Mouse (Mus musculus) c-Kit-positive CD71-negative TER-119-negative erythroid progenitor cells, embryonic 14.5 days (primary cell): ENCODE measurements around the gene Rab4b.

Experiments used
- DNase-seq: peaks from one replicate; pipeline ENCODE4 v3.0.0-alpha.2; 2013; ENCODE audit warnings: low read depth

The Rab4b gene

GRCm38 (mm10) chr7:27184964-27185363, 6.3 kb upstream of the Rab4b start:
- peak; percentile 46 for DNase-seq

GRCm38 (mm10) chr7:27182498-27182897, 3.8 kb upstream of the Rab4b start:
- DNase-seq = no peak

DNA sequence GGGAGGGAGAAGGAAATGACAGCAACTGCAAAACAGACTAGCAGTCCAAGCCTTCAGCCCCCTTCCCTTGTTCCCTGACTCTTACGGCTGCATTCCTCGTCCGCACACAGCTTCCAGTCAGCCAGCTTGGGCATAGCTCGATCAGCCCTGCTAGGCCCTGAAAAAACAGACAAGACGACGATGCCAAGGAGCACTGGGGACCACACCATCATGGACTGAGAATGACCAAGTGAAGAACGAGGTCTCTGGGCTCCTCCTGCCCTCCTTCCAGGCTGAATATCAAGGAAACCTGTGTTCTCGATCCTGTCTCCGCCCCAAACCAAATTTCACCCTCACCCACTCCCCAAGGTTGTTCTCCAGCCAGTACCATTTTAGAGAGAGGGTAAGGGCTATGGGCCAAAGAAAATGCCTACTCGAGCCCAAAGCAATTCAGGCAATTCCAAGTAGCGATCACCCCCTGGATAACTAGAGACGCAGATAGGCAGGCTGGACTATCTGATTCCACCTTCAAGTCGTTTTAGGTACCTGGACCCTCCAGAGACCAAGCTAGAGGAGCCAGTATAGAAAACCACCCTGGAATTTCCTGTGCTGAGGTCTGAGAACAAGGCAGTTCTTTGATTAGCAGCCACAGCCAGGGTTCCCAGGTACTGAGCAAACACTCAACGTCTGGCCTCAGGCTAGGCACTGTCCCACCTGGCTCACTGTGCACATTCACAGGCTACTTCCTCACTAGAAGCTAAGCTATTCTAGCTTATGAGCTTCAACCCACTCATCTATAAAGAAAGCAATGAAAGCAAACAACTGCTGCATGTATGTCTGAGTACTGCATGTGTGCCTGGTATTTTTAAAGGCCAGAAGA, 2.4 kb upstream of the Rab4b start, which contains the start of the genes Gm21983 and Mia:
TSS of gene Gm21983 (minus strand) at position 250 of the 859 bp plus-strand sequence.
TSS of gene Mia (minus strand) at position 321 of the 859 bp plus-strand sequence.
- DNase-seq = no peak

- no peak for DNase-seq
Measured at GRCm38 (mm10) chr7:27180036-27180435, 1.3 kb upstream of the Rab4b start.

GRCm38 (mm10) chr7:27179217-27179918, 672 bp upstream of the Rab4b start:
- no peak for DNase-seq

GRCm38 (mm10) chr7:27177942-27178323, 763 bp downstream of the Rab4b start:
- no peak for DNase-seq

- no peak for DNase-seq
Measured at GRCm38 (mm10) chr7:27174896-27175295, 3.8 kb downstream of the Rab4b start.

DNA sequence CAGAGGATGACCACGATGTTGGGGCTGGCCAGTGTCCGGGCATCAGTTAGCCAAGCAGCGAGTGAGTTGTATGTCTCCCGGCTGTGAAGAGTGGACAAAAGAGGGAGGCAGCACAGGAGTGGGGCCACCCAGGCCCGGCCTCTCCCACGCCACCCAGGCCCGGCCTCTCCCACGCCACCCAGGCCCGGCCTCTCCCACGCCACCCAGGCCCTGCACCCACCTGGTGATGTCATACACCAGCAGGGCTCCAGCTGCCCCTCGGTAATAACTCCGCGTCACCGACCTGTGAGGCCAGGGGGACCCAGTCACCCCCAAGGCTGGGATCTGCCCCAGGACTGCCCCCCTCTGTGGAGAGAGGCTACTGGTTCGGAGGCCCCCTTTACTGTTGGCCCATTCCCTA, 4.2 kb downstream of the Rab4b start:
- DNase-seq = no peak

GRCm38 (mm10) chr7:27170981-27171380, 7.7 kb downstream of the Rab4b start:
- no peak for DNase-seq

DNA sequence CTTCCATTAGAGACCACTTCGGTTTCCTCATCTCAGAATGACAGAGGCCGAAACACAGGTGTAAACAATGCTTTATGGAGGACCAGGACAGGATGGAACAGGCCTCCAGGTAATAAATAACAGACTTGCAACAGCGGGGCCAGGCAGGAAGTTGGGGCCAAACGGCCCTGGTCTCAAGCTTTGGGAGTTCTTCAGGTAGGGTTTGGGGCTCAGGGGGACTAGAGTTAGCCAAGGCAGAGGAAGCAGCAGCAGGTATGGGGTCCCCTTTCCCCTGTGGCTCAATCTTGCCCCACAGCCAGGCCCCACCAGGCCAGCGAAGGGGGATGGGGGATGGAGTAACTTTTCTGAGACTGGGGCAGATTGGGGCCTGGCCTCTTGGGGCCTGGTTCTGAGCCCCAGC, 10.3 kb downstream of the Rab4b start:
- no peak for DNase-seq

DNA sequence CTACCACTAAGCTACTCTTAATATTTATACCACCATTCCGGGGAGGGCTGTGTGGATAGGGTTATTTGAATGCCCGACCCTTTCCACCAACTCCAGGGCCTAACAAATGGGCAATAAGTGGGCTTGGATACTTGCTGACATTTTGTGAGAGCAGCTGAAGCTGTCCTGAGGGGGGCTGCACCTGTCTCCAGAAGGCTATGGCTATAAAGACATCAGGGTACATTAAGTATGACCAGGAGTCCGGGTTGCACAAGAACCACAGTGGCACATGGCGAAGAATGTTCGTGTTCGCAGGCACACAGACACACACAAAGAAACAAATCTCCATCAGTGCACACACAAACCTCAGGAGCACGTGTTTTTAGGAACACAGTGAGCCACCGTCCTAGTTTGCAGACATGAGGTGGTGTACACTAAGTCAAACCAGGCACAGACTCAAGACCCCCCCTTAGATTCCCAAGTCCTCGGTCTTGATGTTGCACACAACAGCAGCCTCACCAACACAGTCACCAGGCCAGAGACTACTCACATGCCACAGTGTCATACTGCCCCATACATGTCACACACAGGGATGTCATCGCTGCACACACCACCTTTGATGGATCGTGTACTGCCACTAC, 11.1 kb downstream of the Rab4b start:
- DNase-seq = no peak

- peak; percentile 88 for DNase-seq
Measured at GRCm38 (mm10) chr7:27166614-27167474, 11.9 kb downstream of the Rab4b start, which contains the start of gene Egln2. Gene Egln2, minus strand, starts transcription at chr7:27166802.

- DNase-seq = peak; percentile 58
Measured at GRCm38 (mm10) chr7:27166229-27166613, 12.5 kb downstream of the Rab4b start.

- DNase-seq = no peak
Measured at GRCm38 (mm10) chr7:27165696-27166095, 13.0 kb downstream of the Rab4b start.

GRCm38 (mm10) chr7:27165007-27165655, 13.6 kb downstream of the Rab4b start:
- no peak for DNase-seq

DNA sequence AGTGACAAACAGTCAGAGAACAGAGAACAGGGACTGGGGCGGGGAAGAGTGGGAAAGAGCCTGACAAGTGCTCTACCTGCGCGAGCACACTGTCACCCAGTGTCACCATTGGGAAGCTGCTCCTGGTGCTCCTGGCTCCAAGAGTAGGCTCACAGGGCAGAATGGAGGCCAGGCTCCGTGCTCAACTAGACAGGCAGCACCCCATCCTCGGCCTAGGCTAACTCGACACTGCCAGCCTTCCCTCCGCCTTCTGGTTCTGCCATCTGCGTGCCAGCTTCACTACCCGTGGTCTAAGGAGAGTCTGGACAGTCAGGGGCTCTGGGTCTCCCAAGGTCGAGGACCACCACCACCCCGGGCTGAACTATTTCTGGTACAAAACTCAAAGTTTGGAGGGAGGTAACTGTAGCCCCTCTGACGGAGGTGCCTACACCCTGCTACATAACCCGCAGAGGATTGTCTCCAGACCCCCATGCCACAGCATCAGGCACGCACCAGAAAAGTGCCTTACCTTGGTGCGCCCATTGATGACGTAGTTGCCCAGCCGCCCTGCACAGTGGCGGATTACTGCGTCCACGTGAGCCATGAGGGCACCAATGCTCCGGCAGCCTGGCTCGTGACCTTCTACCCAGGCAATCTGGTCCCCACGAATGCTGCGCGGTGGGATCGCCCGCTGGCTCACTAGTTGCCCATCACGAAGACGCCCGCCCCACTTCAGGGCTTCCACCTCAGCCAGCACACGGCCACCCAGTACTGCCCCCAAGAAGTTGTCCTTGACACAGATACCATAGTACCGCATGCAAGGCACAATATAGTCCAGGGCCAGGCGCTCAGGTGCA, 14.4 kb downstream of the Rab4b start:
- no peak for DNase-seq

GRCm38 (mm10) chr7:27163450-27163805, 15.3 kb downstream of the Rab4b start:
- no peak for DNase-seq

DNA sequence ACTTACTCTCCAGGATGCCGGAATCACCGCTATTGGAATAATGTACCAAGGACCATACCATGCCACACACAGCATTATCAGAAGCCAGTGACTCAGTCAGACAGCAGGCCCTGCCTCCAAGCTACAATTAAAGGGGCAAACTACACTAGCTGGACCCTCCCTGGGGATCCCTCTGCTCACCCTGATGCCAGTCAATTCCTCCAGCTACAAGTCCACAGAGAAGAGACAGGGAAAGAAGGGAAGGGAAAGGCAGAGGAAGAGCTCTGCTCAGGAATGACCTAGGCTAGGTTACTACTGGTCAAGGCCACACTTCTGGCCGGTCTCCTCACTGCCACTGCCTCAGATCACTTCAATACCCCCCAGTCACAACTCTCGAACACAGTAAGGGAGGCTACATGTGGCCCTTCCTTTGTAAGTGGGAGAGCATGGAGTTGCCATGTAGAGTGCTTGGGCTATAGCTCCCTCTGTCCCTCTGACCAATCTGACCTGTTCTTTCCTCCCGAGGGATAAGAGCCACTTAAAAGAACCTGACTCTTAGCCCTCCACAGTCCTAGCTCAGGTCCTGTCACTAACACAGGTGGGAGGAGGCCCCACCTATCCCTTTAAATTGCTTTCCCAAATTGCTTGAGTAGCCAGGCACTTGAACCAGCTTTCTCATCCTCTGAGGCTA, 15.8 kb downstream of the Rab4b start:
- DNase-seq = no peak

DNA sequence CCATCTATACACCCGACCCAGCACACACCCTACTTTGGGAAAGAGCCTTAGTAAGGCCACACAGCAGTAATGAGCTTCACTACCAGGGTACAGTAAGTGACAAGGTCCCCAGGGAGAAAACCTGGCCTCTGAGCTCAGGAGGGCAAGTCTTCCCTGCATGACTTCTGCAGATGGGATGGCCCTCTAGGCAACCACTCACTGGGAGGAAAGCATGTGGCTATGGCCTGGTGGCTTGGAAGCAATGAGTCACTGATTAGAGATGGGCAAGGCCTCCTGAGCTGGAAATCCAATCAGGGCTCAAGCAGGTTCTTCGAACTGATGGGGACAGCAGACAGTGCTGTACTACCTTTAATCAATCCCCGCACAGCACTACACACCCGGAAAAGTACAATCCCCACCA, 17.0 kb downstream of the Rab4b start:
- DNase-seq = no peak

DNA sequence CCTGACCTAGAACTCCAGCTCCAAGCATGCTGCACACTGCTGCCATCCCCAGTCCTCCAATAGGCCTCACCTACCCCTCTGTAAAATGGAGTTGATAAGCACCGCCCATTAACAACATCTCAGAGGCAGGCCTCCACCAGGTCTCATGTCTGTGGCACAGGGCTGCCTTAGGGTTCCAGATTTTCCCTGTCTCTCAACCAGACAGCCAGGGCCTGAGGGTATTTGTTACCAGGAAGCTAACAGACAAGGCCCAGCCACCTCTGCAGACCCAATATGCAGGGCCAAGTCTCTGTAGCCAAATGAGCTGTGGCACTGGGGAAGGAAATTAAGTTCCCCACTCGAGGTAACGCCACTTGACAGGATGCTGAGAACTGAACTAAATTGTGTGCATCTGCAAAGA, 17.8 kb downstream of the Rab4b start:
- no peak for DNase-seq
